Mouse (Mus musculus) hindbrain, embryonic 11.5 days (tissue): ENCODE results near the gene Pde4d. TPM values are rescaled to one million over a fixed set of nuclear protein-coding genes. Genes with fewer than 3 reads are reported as not detected.

ENCODE experiments used
- ATAC-seq: fragments of 200-750 bp; cut with Nextera tagmentation; 2 replicates; pipeline ENCODE4 v1.8.0; 2017; ENCODE audit warnings: mild to moderate bottlenecking, moderate TSS enrichment, moderate library complexity; ENCODE audit not compliant: low FRiP score
- DNase-seq: peaks from one replicate; pipeline ENCODE4 v3.0.0-alpha.2; 2015; ENCODE audit warnings: low spot score
- H3K27ac ChIP-seq: fragments of 300-500 bp; sonication (generic); 2 replicates; pipeline ENCODE4 v1.5.1; 2014; ENCODE audit warnings: mild to moderate bottlenecking, low read depth, low read length
- H3K27me3 ChIP-seq: fragments of 300-500 bp; sonication (generic); 2 replicates; pipeline ENCODE4 v1.6.1; 2014; ENCODE audit warnings: mild to moderate bottlenecking, low read length, moderate library complexity, mixed read lengths; ENCODE audit not compliant: control insufficient read depth, insufficient read depth
- H3K36me3 ChIP-seq: fragments of 300-500 bp; sonication (generic); 2 replicates; pipeline ENCODE4 v1.6.1; 2014; ENCODE audit warnings: mild to moderate bottlenecking, low read length, moderate library complexity, mixed read lengths; ENCODE audit not compliant: control insufficient read depth, insufficient read depth
- H3K4me1 ChIP-seq: fragments of 300-500 bp; sonication (generic); replicated peaks from 2 replicates; pipeline ENCODE4 v1.6.1; 2014; ENCODE audit warnings: low read length, mixed read lengths; ENCODE audit not compliant: control insufficient read depth, insufficient read depth
- H3K4me2 ChIP-seq: fragments of 300-500 bp; sonication (generic); replicated peaks from 2 replicates; pipeline ENCODE4 v1.6.1; 2014; ENCODE audit warnings: mild to moderate bottlenecking, low read depth, low read length
- H3K4me3 ChIP-seq: fragments of 300-500 bp; sonication (generic); 2 replicates; pipeline ENCODE4 v1.5.1; 2014; ENCODE audit warnings: low read depth, low read length
- H3K9ac ChIP-seq: fragments of 300-500 bp; sonication (generic); 2 replicates; pipeline ENCODE4 v1.6.1; 2014; ENCODE audit warnings: low read depth, low read length
- H3K9me3 ChIP-seq: fragments of 300-500 bp; sonication (generic); 2 replicates; pipeline ENCODE4 v1.6.1; 2016; ENCODE audit warnings: low read length; ENCODE audit not compliant: control insufficient read depth
- WGBS: fragments of 180-500 bp; shearing (Covaris S2); extraction: QIAGEN DNeasy Blood & Tissue Kit; methylation state at CpG from one replicate; pipeline ENCODE4 v1.1.7; 2014; 5-methylcytosine and 5-hydroxymethylcytosine counted together
- microRNA counts: library from miRNA; unstranded; fragments of <30 nt; microRNA quantifications from one replicate; lab custom pipeline; 2015
- polyA plus RNA-seq: library from polyadenylated mRNA; unstranded; fragments of >200 nt; fragmentation: Nextera tagmentation; extraction: Ambion mirVana; gene quantifications from 2 replicates; pipeline ENCODE4 v1.2.1, GENCODE M21; 2014

Pde4d gene
- polyA plus RNA-seq, 1 experiment from 2014 or later = 18.3 TPM

GRCm38 (mm10) chr13:109985411-109985810 lies 1535.7 kb downstream of the Pde4d start:
- no peaks in the 10 kb centered on the region for H3K4me1 ChIP-seq
- no peak overlapping the region for H3K9ac ChIP-seq
- no peak overlapping the region for H3K4me2 ChIP-seq
- DNase-seq = no peak
- 90% methylated on average over 5 of the region's 5 CpGs for WGBS
- no peaks in the 10 kb centered on the region for H3K9me3 ChIP-seq
- H3K27me3 ChIP-seq = no peaks in the 10 kb centered on the region
- no peak overlapping the region for H3K27ac ChIP-seq
- no peaks in the 10 kb centered on the region for H3K36me3 ChIP-seq
- no peak for ATAC-seq
- no peak overlapping the region for H3K4me3 ChIP-seq

- no peak overlapping the region for H3K4me3 ChIP-seq
- ATAC-seq (no peak), DNase-seq (no peak)
- H3K4me1 ChIP-seq = no peaks in the 10 kb centered on the region
- H3K27me3 ChIP-seq = no peaks in the 10 kb centered on the region
- 79% methylated on average over 5 of the region's 5 CpGs for WGBS
- H3K9me3 ChIP-seq = no peaks in the 10 kb centered on the region
- H3K9ac ChIP-seq = no peak overlapping the region
- H3K36me3 ChIP-seq = no peaks in the 10 kb centered on the region
- H3K27ac ChIP-seq = no peak overlapping the region
- H3K4me2 ChIP-seq = no peak overlapping the region
Observed at GRCm38 (mm10) chr13:109985892-109986291, 1536.1 kb downstream of the Pde4d start.

GRCm38 (mm10) chr13:109992775-109993505 lies 1543.2 kb downstream of the Pde4d start:
- Histone ChIP-seq H3K4me3 (no peak overlapping the region), H3K4me2 (no peak overlapping the region), H3K36me3 (no peaks in the 10 kb centered on the region), H3K27ac (no peak overlapping the region), H3K9me3 (no peaks in the 10 kb centered on the region), H3K4me1 (no peaks in the 10 kb centered on the region), H3K27me3 (no peaks in the 10 kb centered on the region), H3K9ac (no peak overlapping the region)
- 75% methylated on average over 5 of the region's 5 CpGs for WGBS
- no peak for DNase-seq
- ATAC-seq = no peak

- WGBS = 83% methylated on average over 3 of the region's 3 CpGs
- no peaks in the 10 kb centered on the region for H3K9me3 ChIP-seq
- no peaks in the 10 kb centered on the region for H3K36me3 ChIP-seq
- H3K4me1 ChIP-seq = no peaks in the 10 kb centered on the region
- no peak for ATAC-seq
- no peak overlapping the region for H3K9ac ChIP-seq
- H3K4me3 ChIP-seq = no peak overlapping the region
- H3K27me3 ChIP-seq = no peaks in the 10 kb centered on the region
- H3K27ac ChIP-seq = no peak overlapping the region
- DNase-seq = no peak
- H3K4me2 ChIP-seq = no peak overlapping the region
Observed at GRCm38 (mm10) chr13:109994240-109994764, 1544.6 kb downstream of the Pde4d start.

- H3K9ac ChIP-seq = no peak overlapping the region
- H3K27ac ChIP-seq = no peak overlapping the region
- no peak overlapping the region for H3K4me2 ChIP-seq
- no peaks in the 10 kb centered on the region for H3K4me1 ChIP-seq
- 85% methylated on average over 3 of the region's 3 CpGs for WGBS
- no peak overlapping the region for H3K4me3 ChIP-seq
- H3K36me3 ChIP-seq = no peaks in the 10 kb centered on the region
- no peaks in the 10 kb centered on the region for H3K27me3 ChIP-seq
- ATAC-seq (no peak), DNase-seq (no peak)
- H3K9me3 ChIP-seq = no peaks in the 10 kb centered on the region
Observed at GRCm38 (mm10) chr13:110002081-110002480, 1552.3 kb downstream of the Pde4d start.

MicroRNAs within 50 kb of the gene (microRNA counts, 519-probe panel; counts per million panel counts)
- microRNA mmu-miR-1904 (lab: Ali Mortazavi, UCI) (not detected), microRNA mmu-miR-582-3p (lab: Ali Mortazavi, UCI) (not detected), microRNA mmu-miR-582-5p (lab: Ali Mortazavi, UCI) (2,576 counts per million, percentile 10 among the panel's probes with 10 or more counts)

Other genes with a start within 250 kb of the Pde4d start
- 1.0 and 1.3 TPM in 2 replicates for gene Elovl7, start 235.5 kb upstream of the Pde4d start, polyA plus RNA-seq
- gene Depdc1b, start 133.6 kb upstream of the Pde4d start, polyA plus RNA-seq = 14.0 and 17.0 TPM in 2 replicates